ENCODE assay signal across 16 mouse cellular contexts in genomic region chr2:101209136-101209535, GRCm38 (mm10).
"Had no signal": no experiment of that assay in that cellular context is flagged by ENCODE, and none has a peak within 500 bp of the region (broad histone marks: within the 10 kb centered on the region; RNA-seq: fewer than 3 reads in every experiment).

No protein-coding gene starts in this region.

- DNase-seq: gastrocnemius, adult 2 months; gastrocnemius, postnatal 10 days; gastrocnemius, postnatal 25 days; heart, adult 18-20 months; heart, postnatal 10 days; heart, postnatal 4 days; kidney, adult 18-20 months; kidney, adult 8-10 months; kidney, postnatal 10 days; kidney, postnatal 25 days; kidney, postnatal 4 days; liver; liver, embryonic 13.5 days had no signal

- ATAC-seq: hindbrain, embryonic 16.5 days; intestine, embryonic 15.5 days; intestine, postnatal 0 days had no signal
